Mouse (Mus musculus) cortical plate, adult 2 months (tissue): ENCODE measurements around the gene Tubg2. TPM values are rescaled to one million over a fixed set of nuclear protein-coding genes. Genes with fewer than 3 reads are reported as not detected.

ENCODE experiments used
- H3K27ac ChIP-seq: fragments of 200-500 bp; 2 replicates; pipeline ENCODE4 v1.5.1; 2012; ENCODE audit warnings: low read length, control low read depth, inconsistent platforms; ENCODE audit not compliant: insufficient read depth
- H3K4me1 ChIP-seq: fragments of 200-500 bp; 2 replicates; pipeline ENCODE4 v1.6.1; 2011; ENCODE audit warnings: low read length; ENCODE audit not compliant: control insufficient read depth, insufficient read depth
- H3K4me3 ChIP-seq: fragments of 200-500 bp; 2 replicates; pipeline ENCODE4 v1.5.1; 2011; ENCODE audit warnings: mild to moderate bottlenecking, low read length, control low read depth; ENCODE audit not compliant: insufficient read depth
- CTCF ChIP-seq: fragments of 200-500 bp; IDR thresholded peaks from 2 replicates; pipeline ENCODE4 v1.5.1; 2011; ENCODE audit warnings: mild to moderate bottlenecking, control low read depth, low read length; ENCODE audit not compliant: insufficient read depth; ENCODE audit errors: extremely low read depth
- POLR2A ChIP-seq: fragments of 200-500 bp; IDR thresholded peaks from 2 replicates; pipeline ENCODE4 v1.6.1; 2011; ENCODE audit warnings: mild to moderate bottlenecking, low read length, control low read depth; ENCODE audit not compliant: insufficient read depth; ENCODE audit errors: extremely low read depth
- polyA plus RNA-seq: library from polyadenylated mRNA; depleted of rRNA; stranded (reverse); fragments of >200 nt; gene quantifications from 2 replicates; pipeline ENCODE4 v1.2.3, GENCODE M21; 2012

Gene Tubg2
- polyA plus RNA-seq, 1 experiment, result 57.9 TPM

DNA sequence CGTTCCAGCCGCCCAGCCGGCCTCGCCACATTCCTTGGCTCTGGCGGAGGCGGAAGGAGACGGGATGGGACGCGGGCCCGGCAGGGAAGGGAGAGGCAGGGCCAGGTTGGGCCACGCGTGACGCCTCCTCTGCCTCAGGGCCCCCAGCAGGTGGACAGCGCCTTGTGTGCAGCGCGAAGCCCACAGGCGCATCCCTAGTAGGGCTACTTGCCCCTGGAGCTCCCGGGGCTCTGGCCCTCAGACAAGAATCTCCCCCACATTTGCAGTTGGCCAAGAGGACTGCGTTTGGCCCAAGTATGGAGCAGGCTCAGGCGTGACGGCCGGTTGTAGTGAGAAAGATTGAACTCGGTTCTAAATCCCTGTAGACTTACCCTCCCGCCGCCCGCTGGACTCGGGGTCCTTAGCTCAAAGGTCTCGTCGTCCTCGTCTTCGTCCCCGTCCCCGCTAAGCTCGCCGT, 14.7 kb downstream of the Tubg2 start, which contains the start of gene Cntnap1:
Gene Cntnap1, plus strand, starts transcription at position 170 of the 457 bp plus-strand sequence.
- peaks cover 5% of the 10 kb centered on the region for H3K4me1 ChIP-seq
- no peak for TF ChIP-seq POLR2A
- TF ChIP-seq CTCF, result no peak
- peak within 1 kb of the TSS; percentile 41 for H3K27ac ChIP-seq
- peak within 1 kb of the TSS; percentile 68 for H3K4me3 ChIP-seq

DNA sequence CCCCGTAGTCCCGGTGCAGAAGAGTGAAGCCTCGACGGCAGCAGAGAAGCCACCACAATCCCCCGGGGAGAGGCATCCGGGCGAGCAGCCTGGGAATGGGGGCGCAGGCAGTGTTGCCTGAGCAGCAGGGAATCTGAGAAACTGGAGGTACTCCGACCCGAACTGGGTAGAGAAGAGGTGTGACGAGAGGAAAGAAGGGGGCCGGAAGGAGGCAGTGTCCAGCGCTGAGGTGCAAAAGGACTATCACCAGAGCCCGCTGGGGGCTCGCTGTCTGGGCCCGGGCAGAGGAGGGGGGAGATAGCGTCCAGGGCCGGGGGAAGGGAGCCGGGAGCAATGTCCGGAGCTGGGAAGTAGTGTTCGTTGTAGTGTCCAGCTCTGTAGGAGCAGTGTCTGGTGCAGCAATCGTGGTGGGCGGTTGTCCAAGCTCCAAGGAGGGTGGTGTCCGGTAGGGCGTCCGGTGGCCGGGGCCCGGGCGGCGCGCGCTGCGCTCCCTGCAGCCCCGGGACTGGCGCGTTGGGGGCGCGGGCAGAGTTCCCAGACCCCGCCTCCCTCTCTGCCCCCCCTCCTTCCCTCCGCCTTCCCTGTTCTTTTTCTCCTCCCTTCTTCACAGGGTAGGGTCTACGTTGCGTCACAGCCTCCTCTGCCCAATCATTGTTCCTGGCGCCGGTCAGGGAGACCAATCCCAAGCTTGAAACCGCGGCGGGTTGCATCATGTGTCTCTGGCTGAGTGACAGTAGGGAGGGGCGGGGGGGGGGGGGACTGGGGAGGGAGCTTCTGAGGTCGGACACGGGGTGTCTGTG, 15.3 kb downstream of the Tubg2 start, which contains the start of gene Plekhh3:
Gene Plekhh3, minus strand, starts transcription at position 541 of the 800 bp plus-strand sequence.
- H3K4me3 ChIP-seq, result peak within 1 kb of the TSS; percentile 68
- peak within 1 kb of the TSS; percentile 69 for H3K27ac ChIP-seq
- H3K4me1 ChIP-seq, result peaks cover 5% of the 10 kb centered on the region
- no peak for TF ChIP-seq CTCF
- 0 out of 2 replicates have a peak, but pooled peaks have one; percentile 16 for TF ChIP-seq POLR2A

DNA sequence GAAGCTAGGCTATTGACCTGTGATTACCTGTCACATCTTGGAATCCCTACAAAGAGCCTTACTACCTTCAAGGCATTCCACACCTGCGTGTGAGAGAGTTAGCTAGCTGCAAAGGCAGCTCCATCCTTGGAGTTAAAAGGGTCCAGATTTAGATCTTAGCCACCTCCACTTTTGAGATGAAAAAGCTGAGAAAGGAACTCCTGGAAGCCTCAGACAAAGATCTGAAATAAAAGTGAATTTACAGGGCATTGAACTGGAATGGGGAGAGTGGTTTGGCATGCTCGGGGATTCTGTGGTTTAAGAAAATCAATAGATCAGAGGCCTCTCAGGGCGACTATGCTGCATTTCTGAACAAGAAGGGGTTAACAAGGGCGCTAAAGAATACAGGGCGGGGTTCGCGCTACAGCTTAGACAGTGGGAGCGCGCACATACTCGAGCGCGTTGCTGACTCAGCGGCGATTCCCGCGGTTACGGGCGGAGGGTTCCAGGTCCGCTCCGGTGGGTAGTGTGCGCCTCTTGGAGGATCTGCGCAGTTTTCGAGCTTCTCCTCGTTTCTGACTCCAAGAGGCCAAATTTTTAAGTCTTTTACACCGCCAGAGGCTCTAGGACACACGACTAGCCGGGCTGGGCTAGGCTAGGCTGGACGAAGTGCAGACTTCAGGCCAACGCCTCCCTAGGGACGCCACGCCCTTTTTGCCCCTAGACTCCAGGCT, 16.2 kb downstream of the Tubg2 start:
- Histone ChIP-seq H3K27ac (peak overlapping the region; percentile 69), H3K4me3 (peak overlapping the region; percentile 36), H3K4me1 (peaks cover 5% of the 10 kb centered on the region)
- TF ChIP-seq CTCF (no peak), POLR2A (peak; percentile 55; the same call in 1 of the 2 replicates)

DNA sequence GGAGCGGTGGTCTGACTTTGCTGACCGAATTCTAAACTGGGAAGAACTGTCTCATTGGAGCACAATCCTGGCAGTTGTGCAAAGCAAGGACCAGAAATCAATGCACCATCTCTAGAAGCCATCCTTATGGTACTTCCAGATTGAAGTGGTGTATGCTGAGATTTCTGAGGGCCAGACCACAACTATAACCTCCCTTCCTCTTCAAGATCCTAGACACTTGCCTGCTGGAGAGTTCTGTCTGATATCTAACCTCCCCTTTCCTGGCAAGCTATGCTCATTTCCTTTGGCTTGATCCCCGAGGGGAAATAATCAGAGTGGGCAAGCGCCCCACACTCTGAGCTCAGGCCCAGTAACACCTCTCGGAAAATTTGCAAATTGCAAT, 16.7 kb downstream of the Tubg2 start:
- TF ChIP-seq POLR2A, result no peak
- H3K27ac ChIP-seq, result peak overlapping the region; percentile 69
- peaks cover 5% of the 10 kb centered on the region for H3K4me1 ChIP-seq
- H3K4me3 ChIP-seq, result peak overlapping the region; percentile 36

DNA sequence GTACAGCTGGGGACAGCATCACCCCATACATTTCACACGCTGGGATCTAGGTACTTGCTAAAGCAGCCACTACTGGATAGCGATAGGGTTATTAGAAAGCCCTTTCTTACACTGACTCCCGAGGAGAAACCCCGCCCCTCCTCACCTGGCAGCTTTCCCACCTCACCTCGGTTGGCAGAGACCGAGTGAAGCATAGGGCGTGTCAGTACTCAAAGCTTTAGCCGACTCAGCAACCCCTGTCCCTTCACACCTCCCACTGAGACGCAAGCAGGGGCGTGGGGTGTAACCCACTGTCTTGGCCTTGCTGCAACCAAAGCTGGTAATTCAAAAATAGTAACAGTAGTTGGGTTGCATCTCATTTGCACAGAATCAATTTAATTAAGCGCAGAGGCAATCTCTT, 17.4 kb downstream of the Tubg2 start:
- peaks cover 5% of the 10 kb centered on the region for H3K4me1 ChIP-seq
- H3K4me3 ChIP-seq, result peak overlapping the region; percentile 22; the same call in 1 of the 2 replicates
- TF ChIP-seq CTCF (no peak), POLR2A (no peak)
- H3K27ac ChIP-seq, result 0 out of 2 replicates have a peak overlapping the region, but pooled peaks have one; percentile 14

DNA sequence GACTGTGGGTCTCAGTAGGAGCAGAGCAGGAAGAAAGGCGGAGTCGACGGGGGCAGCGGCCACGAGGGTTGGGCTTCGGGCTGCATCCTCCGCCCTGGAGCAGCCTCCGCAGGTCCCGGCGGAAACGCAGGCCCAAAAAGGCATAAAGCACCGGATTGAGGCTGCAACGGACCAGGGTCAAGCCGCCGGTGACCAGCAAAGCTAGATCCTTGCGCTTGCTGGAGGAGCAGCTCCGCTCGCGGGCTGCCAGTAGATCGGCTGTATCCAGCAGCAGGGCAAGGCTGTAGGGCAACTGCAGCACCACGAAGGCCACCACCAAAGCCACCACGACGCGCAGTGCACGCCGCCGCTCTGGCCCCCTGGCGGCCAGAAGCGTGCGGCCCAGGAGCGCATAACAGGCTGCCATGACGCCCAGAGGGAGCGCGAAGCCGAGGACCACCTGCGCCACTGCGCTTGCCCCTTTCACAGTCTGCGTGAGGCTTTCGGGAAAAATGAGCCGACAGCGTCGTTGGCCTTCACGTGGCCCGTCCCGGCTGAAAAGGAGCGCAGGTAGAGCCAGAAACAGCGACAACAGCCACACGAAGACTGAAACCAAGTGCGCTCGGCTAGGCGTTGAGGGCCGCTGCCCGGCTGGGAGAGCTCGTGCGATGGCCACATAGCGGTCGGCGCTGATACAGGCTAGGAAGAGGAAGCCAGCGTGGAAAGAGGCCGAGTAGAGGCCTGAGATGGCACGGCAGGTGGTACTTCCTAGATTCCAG, 18.1 kb downstream of the Tubg2 start:
- Histone ChIP-seq H3K27ac (no peak overlapping the region), H3K4me1 (peaks cover 5% of the 10 kb centered on the region), H3K4me3 (peak overlapping the region; percentile 22)
- TF ChIP-seq POLR2A, result no peak
- TF ChIP-seq CTCF, result peak; percentile 45; the same call in 1 of the 2 replicates

DNA sequence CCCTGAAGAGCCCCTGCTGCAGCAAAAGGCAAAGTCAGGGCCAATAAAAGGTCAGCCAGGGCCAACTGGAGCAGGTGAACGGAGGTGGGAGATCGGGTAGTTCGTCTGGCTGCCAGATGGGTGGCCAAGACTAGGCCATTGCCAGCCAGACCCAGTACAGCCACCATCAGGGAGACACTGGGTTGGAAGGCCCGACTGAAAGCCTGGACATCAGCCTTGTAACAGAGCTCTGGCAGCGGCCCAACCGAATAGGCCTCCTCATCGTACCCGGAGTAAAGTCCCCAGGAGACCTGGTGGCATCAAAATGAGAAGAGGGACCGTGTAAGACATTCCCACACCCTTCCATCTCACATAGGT, 18.7 kb downstream of the Tubg2 start:
- H3K4me1 ChIP-seq, result peaks cover 5% of the 10 kb centered on the region
- H3K27ac ChIP-seq, result no peak overlapping the region
- no peak for TF ChIP-seq CTCF
- no peak for TF ChIP-seq POLR2A
- H3K4me3 ChIP-seq, result peak overlapping the region; percentile 22; the same call in 1 of the 2 replicates

DNA sequence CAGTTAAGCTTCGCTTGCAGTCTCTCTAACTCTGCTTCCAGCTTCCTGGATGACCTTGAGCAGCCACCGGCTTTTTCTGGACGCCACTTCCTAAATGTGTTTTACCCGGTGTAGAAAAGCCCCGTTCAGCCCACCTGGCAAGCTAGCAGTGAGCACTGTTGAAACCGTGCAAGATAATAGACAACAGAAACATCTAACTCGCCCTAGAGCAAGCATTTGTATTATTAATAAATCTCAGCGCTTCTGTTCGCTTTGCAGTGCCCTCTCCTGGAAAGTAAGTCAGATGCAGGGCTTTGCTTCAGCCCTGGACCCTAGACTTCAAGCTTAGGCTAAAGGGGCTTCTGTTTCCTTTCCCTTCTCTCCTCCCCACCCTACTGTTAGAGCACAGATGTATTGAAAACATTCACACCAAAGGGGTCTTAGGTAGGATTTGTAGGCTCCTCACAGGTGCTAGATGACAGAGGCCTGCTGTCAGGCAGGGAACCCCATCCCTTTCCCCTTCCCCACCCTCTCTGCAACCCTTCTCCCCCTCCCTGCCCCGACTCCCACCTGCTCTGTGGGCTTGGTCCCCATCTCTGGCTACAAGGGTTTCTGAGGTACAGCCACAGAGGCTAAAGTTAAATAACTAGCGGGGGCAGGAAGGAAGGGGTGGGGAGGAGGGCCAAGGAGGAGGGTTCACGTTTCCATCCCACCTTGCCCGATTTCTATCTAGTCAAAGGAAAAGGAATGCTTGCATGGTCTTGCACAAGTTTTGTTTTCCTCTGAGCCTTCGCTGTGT, 19.3 kb downstream of the Tubg2 start, which contains the start of gene Ccr10:
Gene Ccr10, minus strand, starts transcription at position 593 of the 778 bp plus-strand sequence.
- Histone ChIP-seq H3K4me3 (peak within 1 kb of the TSS; percentile 77), H3K27ac (peak within 1 kb of the TSS; percentile 82), H3K4me1 (peaks cover 5% of the 10 kb centered on the region)
- TF ChIP-seq POLR2A (no peak), CTCF (peak; percentile 24; the same call in 1 of the 2 replicates)
